Mouse (Mus musculus) T-helper 1 cell (primary cell): Measurements from ENCODE around the gene Bfsp1.

Experiments used
- in situ Hi-C: fragments of 300-600 bp; cut with MboI, MseI; formaldehyde crosslinking; loops from one replicate; pipeline ENCODE4 v1.15.1; 2025; ENCODE audit warnings: high pct_unique_total_duplicates

The Bfsp1 gene

DNA sequence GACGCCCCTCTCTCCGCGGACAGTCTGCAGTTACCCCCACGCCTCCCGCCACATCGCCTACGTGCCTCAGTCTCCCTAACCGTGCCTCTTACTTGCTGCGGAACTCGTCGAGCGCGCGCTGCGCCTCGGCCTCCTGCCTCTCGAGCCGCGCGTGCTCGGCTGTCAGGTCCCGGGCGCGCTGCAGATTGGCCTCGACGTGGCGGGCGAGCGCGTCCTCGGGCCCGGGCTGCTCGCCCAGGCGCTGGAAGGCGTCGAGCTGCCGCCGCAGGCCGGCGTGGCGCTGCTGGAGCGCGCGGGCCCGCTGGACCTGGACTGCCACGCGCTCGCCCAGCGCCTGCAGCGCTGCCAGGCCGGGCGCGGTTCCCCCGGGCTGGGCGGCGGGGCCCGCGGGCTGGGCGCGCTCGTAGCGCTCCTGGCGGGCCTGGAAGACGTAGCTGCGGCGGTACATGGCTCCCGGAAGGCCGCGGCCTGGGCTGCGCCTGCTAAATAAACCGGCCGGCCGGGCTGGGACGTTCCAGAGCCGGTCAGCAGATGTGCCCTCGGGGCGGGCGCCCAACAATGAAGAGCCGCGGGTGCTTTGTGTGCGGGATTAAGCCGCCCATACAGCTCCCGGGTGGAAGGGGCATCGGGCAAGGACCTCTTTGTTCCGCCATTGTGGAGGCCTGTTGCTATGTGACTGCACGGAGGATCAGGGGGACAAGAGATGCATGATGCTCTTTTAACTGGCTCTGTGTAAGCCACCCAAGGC is at the start of gene Bfsp1:
Gene Bfsp1, minus strand, starts transcription at position 690 of the 748 bp plus-strand sequence.
- in situ Hi-C loops: no loop called here

- in situ Hi-C loops: loop anchor here (5.0 kb wide), 1 partner anchor 105 kb away; no protein-coding TSS in a partner anchor
These were observed 49.2 kb upstream of the Bfsp1 start for GRCm38 (mm10) chr2:143912199-143912598.

GRCm38 (mm10) chr2:143909230-143909629 is 46.3 kb upstream of the Bfsp1 start:
- in situ Hi-C loops: no loop called here

DNA sequence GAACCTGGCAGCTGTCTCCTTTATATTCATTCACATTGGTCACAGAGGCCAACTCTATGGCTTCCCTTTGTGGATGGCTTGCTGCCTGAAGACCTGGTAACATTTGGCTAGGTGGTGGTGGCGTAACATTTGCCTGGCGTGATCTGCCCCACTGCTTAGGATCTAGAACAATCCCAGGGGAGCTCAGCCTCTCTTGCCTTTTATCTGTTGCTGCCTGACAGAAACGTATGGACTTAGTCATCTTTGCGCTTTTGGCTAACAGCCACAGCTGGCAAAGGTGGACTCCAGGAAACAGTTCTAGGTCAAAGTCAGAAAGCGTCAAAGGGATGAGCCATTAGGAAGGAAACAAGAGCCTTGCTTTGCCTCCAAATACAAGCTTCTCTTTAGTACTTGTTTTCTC is 41.9 kb upstream of the Bfsp1 start:
- in situ Hi-C loops: no loop called here

DNA sequence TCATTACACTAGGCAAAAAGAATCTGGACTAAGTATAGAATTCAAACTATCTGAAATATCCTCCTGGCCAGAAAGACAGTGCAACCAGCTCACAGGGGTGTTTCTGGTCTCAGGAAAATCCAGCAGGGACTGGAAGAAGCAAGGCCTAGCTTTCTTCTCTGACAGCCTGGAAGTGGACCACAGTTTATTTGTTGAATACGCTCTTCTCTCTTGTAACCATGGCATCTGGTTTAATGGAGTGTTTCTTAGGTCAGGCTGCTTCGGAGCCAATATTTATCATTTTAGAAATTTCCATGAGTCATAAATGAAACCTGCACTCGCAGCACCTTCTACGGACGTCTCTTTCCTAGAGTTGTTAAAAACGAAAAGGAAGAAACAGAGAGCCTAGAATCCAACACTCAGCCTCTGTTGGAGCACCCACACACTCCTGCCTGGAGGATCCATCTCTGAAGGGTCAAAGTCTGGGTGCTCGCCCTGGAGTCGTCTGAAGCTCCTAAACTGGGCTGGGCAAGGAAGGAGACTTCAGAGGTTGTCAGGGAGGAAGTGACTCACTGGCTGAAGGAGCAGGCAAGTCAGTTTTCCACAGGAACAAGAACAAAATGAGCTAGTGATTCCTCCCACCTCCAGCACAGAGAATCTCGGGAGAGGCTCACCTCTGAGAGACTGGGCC is 40.5 kb upstream of the Bfsp1 start:
- in situ Hi-C loops: no loop called here

DNA sequence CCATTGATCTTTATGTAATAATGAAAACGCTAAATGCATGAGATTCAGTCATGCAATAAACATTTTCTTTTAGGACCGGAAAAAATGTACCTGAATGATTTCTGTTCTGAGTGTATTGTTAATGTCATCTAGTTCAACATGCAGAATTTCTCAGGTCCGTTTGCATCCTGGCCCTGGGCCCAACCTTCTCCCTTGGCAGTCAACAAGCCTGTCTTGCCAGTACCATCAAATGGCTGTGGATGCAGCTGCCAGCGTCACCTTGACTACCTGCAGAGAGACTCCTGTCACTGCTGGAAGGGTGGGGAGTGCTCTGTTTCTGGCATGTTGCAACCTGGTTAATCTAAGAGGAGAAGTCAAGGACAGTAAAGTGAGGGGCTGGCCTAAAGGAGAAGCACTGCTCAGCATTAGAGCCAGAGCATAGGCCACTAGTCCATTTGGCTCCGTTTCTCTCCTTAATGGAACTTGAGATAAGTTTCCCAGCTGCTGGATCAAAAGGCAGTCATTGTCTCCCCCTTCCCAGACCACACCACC is 37.9 kb upstream of the Bfsp1 start:
- in situ Hi-C loops: no loop called here

GRCm38 (mm10) chr2:143899470-143900220 is 36.7 kb upstream of the Bfsp1 start:
- in situ Hi-C loops: no loop called here

DNA sequence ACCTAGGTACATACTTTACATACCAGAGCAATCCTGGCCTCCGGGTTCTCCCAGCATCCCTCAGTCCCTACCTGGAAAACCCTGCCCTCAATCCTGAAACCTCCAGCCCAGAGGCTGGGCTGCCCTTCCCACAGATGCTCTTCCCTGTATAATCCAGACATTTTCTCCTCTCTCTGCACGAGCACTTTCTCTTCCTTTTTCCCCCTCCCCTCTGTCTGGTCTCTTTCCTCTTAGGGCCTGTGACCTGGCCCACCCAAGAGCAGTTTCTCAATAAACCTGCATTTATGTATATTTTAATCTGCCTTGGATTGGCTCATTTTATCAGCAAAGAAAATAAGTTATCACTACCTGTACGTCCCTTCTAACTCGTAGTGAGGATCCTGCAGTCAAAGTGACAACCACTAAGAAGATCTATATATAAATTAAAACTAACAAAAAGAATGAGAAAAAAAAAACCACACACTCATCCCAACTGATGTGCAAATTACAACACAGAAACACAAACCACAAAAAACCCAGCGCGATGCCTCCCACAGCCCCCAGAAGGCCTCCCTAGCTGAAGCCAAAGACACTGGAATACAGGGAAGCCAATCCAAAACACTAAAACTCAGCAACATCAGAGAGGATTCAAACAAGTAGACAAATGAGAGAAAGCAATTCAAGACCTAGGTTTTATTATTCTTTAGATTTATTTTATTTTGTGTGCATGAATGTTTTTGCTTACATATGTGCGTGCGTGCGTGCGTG is 28.5 kb upstream of the Bfsp1 start:
- in situ Hi-C loops: no loop called here

- in situ Hi-C loops: no loop called here
These were observed 27.0 kb upstream of the Bfsp1 start for GRCm38 (mm10) chr2:143889860-143890433.

DNA sequence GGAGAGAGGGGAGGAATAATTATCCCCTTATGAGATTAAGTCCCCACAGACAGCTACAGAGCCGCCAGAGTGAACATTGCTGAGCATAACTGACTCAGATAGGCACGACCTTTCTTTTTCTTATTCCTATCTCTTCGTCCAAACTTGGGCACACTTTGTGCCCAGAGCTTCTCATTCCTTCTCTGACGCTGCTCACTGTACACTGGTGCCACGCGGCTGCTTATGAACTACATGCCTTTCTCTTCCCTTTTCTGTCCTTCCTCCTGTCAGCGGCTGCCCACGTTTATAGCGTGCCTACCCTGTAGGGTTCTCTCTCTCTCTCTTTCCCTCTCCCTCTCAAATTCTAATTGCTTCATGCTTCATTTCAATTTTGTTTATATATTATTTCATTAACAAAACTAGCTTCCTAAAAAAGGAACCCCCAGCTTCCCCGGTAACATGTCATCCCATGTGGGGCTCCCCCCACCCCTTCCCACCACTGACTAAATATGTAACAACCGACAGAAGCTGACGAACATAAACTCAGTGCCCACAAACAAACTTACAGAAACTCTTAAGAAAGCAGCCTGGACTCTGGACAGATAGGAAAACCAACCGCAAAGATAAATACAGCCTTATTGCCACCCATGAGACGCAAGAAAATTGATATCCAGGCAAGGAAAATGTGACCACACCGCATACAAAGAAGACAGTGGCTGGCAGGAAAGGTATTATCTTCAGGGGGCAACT is 26.3 kb upstream of the Bfsp1 start:
- in situ Hi-C loops: no loop called here

GRCm38 (mm10) chr2:143882606-143883288 is 19.8 kb upstream of the Bfsp1 start:
- in situ Hi-C loops: no loop called here

DNA sequence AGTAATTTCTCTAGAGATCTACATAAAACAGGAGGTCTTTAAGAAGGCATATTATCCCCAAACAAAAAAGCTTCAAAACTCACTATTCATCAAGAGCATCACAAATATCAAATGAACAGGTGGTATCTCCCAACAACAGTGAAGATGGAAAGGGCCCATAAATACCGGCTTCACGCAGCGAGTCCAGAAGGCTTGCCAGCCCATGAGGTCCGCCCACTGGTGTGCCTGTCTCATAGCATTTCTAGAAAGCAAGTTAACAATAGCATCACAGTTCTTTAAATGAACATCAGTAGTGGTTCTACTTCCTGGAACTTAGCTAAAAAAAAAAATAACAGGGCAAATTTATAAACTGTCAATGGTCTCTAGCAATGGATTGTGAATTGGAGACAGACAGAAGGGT is 19.0 kb upstream of the Bfsp1 start:
- in situ Hi-C loops: no loop called here

DNA sequence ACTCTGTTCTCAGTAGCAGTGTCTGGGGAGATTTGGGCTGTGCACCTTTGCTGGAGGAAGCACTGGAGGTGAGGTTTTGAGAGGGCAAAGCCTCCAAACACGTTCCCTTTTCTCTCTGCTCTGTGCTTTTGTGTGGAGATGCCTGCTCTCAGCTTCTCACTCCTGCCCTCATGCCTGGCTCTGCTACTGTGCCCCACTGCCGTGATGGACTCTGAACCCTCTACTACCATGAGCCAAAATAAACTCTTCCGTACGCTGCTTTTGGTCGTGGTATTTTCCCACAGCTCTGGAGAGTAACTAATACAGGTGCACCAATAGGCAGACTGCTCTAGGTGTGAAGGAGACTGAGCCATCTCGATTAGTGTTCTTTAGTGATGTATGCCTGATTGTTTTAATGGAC is 16.3 kb upstream of the Bfsp1 start:
- in situ Hi-C loops: no loop called here

- in situ Hi-C loops: no loop called here
These were observed 14.1 kb upstream of the Bfsp1 start for GRCm38 (mm10) chr2:143876929-143877632.

DNA sequence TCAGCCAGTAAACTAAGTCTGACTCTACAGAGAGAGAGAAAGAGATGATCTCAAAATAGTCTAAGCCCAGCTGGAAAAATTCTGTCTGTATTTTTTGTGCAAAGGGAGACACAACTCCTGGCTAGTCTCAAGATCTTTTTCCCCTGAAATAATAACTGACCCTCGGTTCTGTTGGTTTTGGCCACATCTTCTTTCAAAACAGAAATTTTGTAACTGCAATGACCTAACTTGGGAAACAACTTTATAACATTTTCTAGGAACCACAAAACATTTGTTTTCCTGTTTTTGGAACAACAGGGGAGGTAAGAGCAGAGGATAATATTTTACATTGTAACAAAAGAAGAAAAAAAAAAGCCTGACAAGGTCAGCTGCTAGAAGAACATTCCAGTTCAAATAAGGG is 13.1 kb upstream of the Bfsp1 start:
- in situ Hi-C loops: no loop called here

DNA sequence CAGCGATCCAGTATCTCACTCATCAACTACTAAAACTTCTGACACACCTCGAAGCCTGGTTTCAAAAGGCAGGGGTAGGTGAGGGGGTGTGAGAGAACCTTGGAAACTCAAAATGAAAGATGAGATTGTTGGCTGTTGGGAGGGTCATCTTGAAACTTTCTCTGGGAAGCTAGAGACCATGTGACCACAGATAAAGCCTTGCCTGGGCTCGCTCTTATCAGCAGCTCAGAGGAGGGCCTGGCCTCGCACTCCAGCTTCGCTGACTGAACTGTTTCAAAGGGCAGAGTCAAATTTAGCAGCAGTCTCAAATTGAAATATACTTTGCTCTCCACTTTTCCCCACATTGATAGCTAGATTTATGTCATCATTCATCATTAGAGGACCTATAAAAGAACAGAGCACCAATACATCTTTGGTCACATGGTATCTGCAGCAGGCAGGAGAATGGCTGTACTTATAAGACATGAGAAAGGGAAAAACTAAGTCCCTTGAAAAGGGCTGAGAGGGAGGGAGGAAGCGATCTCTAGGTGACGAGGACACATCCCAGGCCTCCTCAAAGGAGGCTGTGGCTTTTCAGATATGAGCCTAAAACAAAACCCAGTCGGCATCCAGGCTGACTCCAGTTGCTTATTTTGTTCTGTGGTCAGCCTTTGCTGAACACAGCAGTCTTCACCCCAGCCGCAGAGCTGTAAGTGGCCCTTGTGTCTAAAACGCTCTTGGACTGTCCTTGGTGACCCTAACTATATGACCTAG is 8.1 kb upstream of the Bfsp1 start:
- in situ Hi-C loops: no loop called here

GRCm38 (mm10) chr2:143867326-143867725 is 4.4 kb upstream of the Bfsp1 start:
- in situ Hi-C loops: no loop called here

- in situ Hi-C loops: no loop called here
These were observed 1.6 kb upstream of the Bfsp1 start for GRCm38 (mm10) chr2:143864600-143864999.

DNA sequence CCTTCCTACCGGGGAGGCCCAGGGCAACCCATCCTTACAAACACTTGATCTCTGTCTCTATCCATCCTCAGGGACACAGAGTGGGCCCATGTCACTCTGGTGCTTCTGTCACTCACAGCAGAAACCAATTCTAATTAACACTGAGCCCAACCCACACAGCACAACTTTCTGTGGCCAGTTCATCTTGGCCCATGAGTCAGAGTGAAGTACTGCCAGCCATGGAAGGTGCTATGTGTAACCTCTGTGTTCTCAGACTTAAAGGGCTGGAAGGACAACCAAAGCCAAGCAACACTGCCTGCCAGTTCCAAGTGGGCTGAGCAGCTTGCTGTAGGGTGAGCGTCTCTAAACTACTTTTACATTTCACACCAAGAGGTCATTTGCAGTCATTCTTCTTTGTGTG is 3.8 kb downstream of the Bfsp1 start:
- in situ Hi-C loops: no loop called here
